Mouse (Mus musculus): Measurements from ENCODE around the gene Ube2d1. TPM values are rescaled to one million over a fixed set of nuclear protein-coding genes. Genes with fewer than 3 reads are reported as not detected.

The Ube2d1 gene
- polyA plus RNA-seq, 1 experiment from 2014 or later: 71.6 TPM

GRCm38 (mm10) chr10:71310288-71310687 is 25.2 kb upstream of the Ube2d1 start:
- DNase-seq (no peak), ATAC-seq (ENCODE audit: insufficient read depth) (no peak)
- no peak overlapping the region for H3K27ac ChIP-seq (ENCODE audit: low read depth)
- no peak overlapping the region for H3K4me2 ChIP-seq
- no peaks in the 10 kb centered on the region for H3K27me3 ChIP-seq (ENCODE audit: insufficient read depth, low read length)
- H3K36me3 ChIP-seq (ENCODE audit: insufficient read depth): no peaks in the 10 kb centered on the region
- H3K4me3 ChIP-seq (ENCODE audit: low read depth, low read length): no peak overlapping the region
- no peaks in the 10 kb centered on the region for H3K4me1 ChIP-seq (ENCODE audit: insufficient read depth)
- H3K9me3 ChIP-seq (ENCODE audit: low read depth, low read length): no peaks in the 10 kb centered on the region
- 59% methylated on average over 3 of the region's 3 CpGs for WGBS
- TF ChIP-seq CTCF (IDR thresholded peaks at IDR 0.05; ENCODE audit: low read depth): no peak
- H3K9ac ChIP-seq: no peak overlapping the region

- no peak for TF ChIP-seq CTCF (IDR thresholded peaks at IDR 0.05; ENCODE audit: low read depth)
These were observed 23.1 kb upstream of the Ube2d1 start for GRCm38 (mm10) chr10:71308199-71308598.

GRCm38 (mm10) chr10:71306759-71307158 is 21.7 kb upstream of the Ube2d1 start:
- DNase-seq: no peak
- Histone ChIP-seq H3K9me3 (ENCODE audit: low read depth, low read length) (no peaks in the 10 kb centered on the region), H3K27ac (ENCODE audit: low read depth) (no peak overlapping the region), H3K27me3 (ENCODE audit: insufficient read depth, low read length) (no peaks in the 10 kb centered on the region), H3K4me1 (ENCODE audit: insufficient read depth) (no peaks in the 10 kb centered on the region), H3K4me3 (ENCODE audit: low read depth, low read length) (no peak overlapping the region), H3K36me3 (ENCODE audit: insufficient read depth) (no peaks in the 10 kb centered on the region), H3K4me2 (peak overlapping the region; percentile 45), H3K9ac (no peak overlapping the region)
- TF ChIP-seq CTCF (IDR thresholded peaks at IDR 0.05; ENCODE audit: low read depth): no peak
- 62% methylated on average over 6 of the region's 6 CpGs for WGBS
- ATAC-seq (ENCODE audit: insufficient read depth): no peak

More at GRCm38 (mm10) chr10:71308199-71308598, 23.1 kb upstream of the Ube2d1 start:
- Histone ChIP-seq H3K27ac (ENCODE audit: low read depth) (no peak overlapping the region), H3K4me2 (no peak overlapping the region), H3K4me3 (ENCODE audit: low read depth, low read length) (no peak overlapping the region), H3K4me1 (ENCODE audit: insufficient read depth) (no peaks in the 10 kb centered on the region), H3K27me3 (ENCODE audit: insufficient read depth, low read length) (no peaks in the 10 kb centered on the region), H3K9me3 (ENCODE audit: low read depth, low read length) (no peaks in the 10 kb centered on the region), H3K9ac (no peak overlapping the region), H3K36me3 (ENCODE audit: insufficient read depth) (no peaks in the 10 kb centered on the region)
- ATAC-seq (ENCODE audit: insufficient read depth): no peak
- 83% methylated on average over 5 of the region's 5 CpGs for WGBS
- DNase-seq: no peak

DNA sequence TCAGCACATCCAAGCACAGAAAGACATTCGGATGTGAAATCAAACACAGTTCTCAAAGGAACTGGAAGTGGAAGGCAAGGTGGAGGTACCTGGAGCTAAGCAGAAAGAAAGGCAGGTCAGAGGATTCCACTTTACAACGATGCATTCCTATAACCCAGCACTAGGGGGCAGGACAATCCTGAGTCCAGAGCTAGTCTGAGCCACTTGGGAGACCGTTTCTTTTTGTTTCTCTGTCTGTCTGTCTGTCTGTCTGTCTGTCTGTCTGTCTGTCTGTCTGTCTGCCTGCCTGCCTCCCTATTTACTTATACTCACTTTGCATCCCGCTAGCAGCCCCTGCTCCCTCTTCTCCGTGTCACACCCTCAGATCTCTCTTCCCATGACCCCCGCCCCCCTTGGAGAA is 21.1 kb upstream of the Ube2d1 start:
- no peaks in the 10 kb centered on the region for H3K4me1 ChIP-seq (ENCODE audit: insufficient read depth)
- no peaks in the 10 kb centered on the region for H3K36me3 ChIP-seq (ENCODE audit: insufficient read depth)
- H3K4me3 ChIP-seq (ENCODE audit: low read depth, low read length): no peak overlapping the region
- TF ChIP-seq CTCF (IDR thresholded peaks at IDR 0.05; ENCODE audit: low read depth): peak; percentile 75
- no peak overlapping the region for H3K9ac ChIP-seq
- H3K9me3 ChIP-seq (ENCODE audit: low read depth, low read length): no peaks in the 10 kb centered on the region
- H3K27ac ChIP-seq (ENCODE audit: low read depth): no peak overlapping the region
- 0 out of 2 replicates have a peak, but pooled peaks have one; percentile 6 for ATAC-seq (ENCODE audit: insufficient read depth)
- H3K27me3 ChIP-seq (ENCODE audit: insufficient read depth, low read length): no peaks in the 10 kb centered on the region
- 12% methylated on average over 6 of the region's 6 CpGs for WGBS
- DNase-seq: peak; percentile 70
- peak overlapping the region; percentile 45 for H3K4me2 ChIP-seq

- H3K27ac ChIP-seq (ENCODE audit: low read depth): no peak overlapping the region
- WGBS: 18% methylated on average over 5 of the region's 5 CpGs
- H3K4me1 ChIP-seq (ENCODE audit: insufficient read depth): no peaks in the 10 kb centered on the region
- DNase-seq: peak; percentile 50
- H3K9me3 ChIP-seq (ENCODE audit: low read depth, low read length): no peaks in the 10 kb centered on the region
- no peaks in the 10 kb centered on the region for H3K36me3 ChIP-seq (ENCODE audit: insufficient read depth)
- H3K4me3 ChIP-seq (ENCODE audit: low read depth, low read length): no peak overlapping the region
- H3K9ac ChIP-seq: no peak overlapping the region
- no peak overlapping the region for H3K4me2 ChIP-seq
- peak; percentile 52 for TF ChIP-seq CTCF (IDR thresholded peaks at IDR 0.05; ENCODE audit: low read depth)
- H3K27me3 ChIP-seq (ENCODE audit: insufficient read depth, low read length): no peaks in the 10 kb centered on the region
- no peak for ATAC-seq (ENCODE audit: insufficient read depth)
These were observed 17.4 kb upstream of the Ube2d1 start for GRCm38 (mm10) chr10:71302490-71302889.

DNA sequence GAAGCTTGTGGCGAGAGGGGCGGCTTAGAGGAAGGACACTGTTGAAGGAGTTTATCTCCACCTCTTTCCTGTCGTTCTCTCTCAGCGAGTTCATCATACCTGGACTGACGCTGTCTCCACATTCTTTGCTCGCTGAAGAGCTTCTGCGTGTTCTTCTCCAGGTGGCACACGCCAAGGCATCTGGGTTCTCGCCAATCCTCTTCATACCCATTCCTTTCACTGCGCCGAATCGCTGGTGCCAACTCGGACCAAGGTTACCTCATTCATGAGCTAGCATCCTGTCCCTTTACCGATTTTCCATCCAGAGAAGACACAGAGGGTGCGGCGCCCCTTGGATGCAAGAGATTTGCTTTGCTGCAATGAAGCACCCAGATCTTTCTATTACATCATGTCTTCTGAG is 15.1 kb upstream of the Ube2d1 start:
- H3K4me3 ChIP-seq (ENCODE audit: low read depth, low read length): no peak overlapping the region
- WGBS: 70% methylated on average over 16 of the region's 16 CpGs
- no peaks in the 10 kb centered on the region for H3K9me3 ChIP-seq (ENCODE audit: low read depth, low read length)
- H3K4me1 ChIP-seq (ENCODE audit: insufficient read depth): no peaks in the 10 kb centered on the region
- H3K36me3 ChIP-seq (ENCODE audit: insufficient read depth): no peaks in the 10 kb centered on the region
- no peaks in the 10 kb centered on the region for H3K27me3 ChIP-seq (ENCODE audit: insufficient read depth, low read length)
- no peak for ATAC-seq (ENCODE audit: insufficient read depth)
- no peak overlapping the region for H3K4me2 ChIP-seq
- H3K27ac ChIP-seq (ENCODE audit: low read depth): no peak overlapping the region
- H3K9ac ChIP-seq: no peak overlapping the region
- no peak for DNase-seq
- TF ChIP-seq CTCF (IDR thresholded peaks at IDR 0.05; ENCODE audit: low read depth): no peak

DNA sequence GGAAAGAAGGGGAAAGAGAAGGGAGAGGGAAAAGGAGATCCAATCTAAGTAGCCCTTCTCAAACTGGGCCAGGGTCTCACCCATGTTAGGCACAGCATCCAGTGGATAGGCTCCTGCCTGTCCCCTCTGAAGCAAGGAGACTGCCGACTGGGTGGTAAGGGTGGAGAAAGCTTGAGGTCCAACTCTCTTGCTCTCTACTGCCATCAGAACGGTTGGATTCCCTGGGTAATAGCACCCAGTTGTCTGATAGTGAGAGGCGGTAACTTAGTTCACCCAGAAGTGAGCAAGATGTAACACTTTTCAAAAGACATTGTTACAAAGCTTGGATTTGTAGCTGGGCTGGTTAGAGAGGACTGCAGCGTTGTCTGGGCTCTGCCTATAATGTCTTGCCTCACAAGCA is 8.2 kb upstream of the Ube2d1 start:
- H3K4me1 ChIP-seq (ENCODE audit: insufficient read depth): no peaks in the 10 kb centered on the region
- H3K27ac ChIP-seq (ENCODE audit: low read depth): no peak overlapping the region
- DNase-seq (no peak), ATAC-seq (ENCODE audit: insufficient read depth) (no peak)
- no peaks in the 10 kb centered on the region for H3K27me3 ChIP-seq (ENCODE audit: insufficient read depth, low read length)
- 46% methylated on average over 4 of the region's 4 CpGs for WGBS
- no peaks in the 10 kb centered on the region for H3K36me3 ChIP-seq (ENCODE audit: insufficient read depth)
- no peak overlapping the region for H3K4me3 ChIP-seq (ENCODE audit: low read depth, low read length)
- no peaks in the 10 kb centered on the region for H3K9me3 ChIP-seq (ENCODE audit: low read depth, low read length)
- no peak overlapping the region for H3K4me2 ChIP-seq
- no peak overlapping the region for H3K9ac ChIP-seq
- peak; percentile 17; the same call in 1 of the 2 replicates for TF ChIP-seq CTCF (IDR thresholded peaks at IDR 0.05; ENCODE audit: low read depth)

GRCm38 (mm10) chr10:71292254-71292653 is 7.2 kb upstream of the Ube2d1 start:
- no peak overlapping the region for H3K4me3 ChIP-seq (ENCODE audit: low read depth, low read length)
- peak overlapping the region; percentile 10; the same call in 1 of the 2 replicates for H3K4me2 ChIP-seq
- no peaks in the 10 kb centered on the region for H3K9me3 ChIP-seq (ENCODE audit: low read depth, low read length)
- H3K27ac ChIP-seq (ENCODE audit: low read depth): no peak overlapping the region
- ATAC-seq (ENCODE audit: insufficient read depth): peak; percentile 73; the same call in 1 of the 2 replicates
- H3K36me3 ChIP-seq (ENCODE audit: insufficient read depth): no peaks in the 10 kb centered on the region
- DNase-seq: peak; percentile 31
- TF ChIP-seq CTCF (IDR thresholded peaks at IDR 0.05; ENCODE audit: low read depth): no peak
- H3K9ac ChIP-seq: no peak overlapping the region
- H3K4me1 ChIP-seq (ENCODE audit: insufficient read depth): no peaks in the 10 kb centered on the region
- 6% methylated on average over 11 of the region's 11 CpGs for WGBS
- no peaks in the 10 kb centered on the region for H3K27me3 ChIP-seq (ENCODE audit: insufficient read depth, low read length)
